Mouse (Mus musculus) G1E-ER4 (cell line): ENCODE measurements around the gene Tapt1. TPM values are rescaled to one million over a fixed set of nuclear protein-coding genes. Genes with fewer than 3 reads are reported as not detected.

Experiments
- GATA1 ChIP-seq: IDR thresholded peaks from one replicate; pipeline ENCODE4 v1.8.0; 2012; ENCODE audit warnings: low read length, inconsistent platforms
- polyA plus RNA-seq: library from polyadenylated mRNA; stranded (reverse); fragments of >175 nt; gene quantifications from 2 replicates; pipeline ENCODE4 v1.2.3, GENCODE M21; 2012

The Tapt1 gene
- 22.0 and 29.8 TPM in 2 replicates for polyA plus RNA-seq

GRCm38 (mm10) chr5:44226521-44227461 lies at the start of gene Tapt1:
Gene Tapt1 (minus strand): TSS chr5:44226626.
- TF ChIP-seq GATA1: no peak

- no peak for TF ChIP-seq GATA1
Measured at GRCm38 (mm10) chr5:44271564-44271963, 45.1 kb upstream of the Tapt1 start.

GRCm38 (mm10) chr5:44261691-44262090 lies 35.3 kb upstream of the Tapt1 start:
- TF ChIP-seq GATA1: no peak

DNA sequence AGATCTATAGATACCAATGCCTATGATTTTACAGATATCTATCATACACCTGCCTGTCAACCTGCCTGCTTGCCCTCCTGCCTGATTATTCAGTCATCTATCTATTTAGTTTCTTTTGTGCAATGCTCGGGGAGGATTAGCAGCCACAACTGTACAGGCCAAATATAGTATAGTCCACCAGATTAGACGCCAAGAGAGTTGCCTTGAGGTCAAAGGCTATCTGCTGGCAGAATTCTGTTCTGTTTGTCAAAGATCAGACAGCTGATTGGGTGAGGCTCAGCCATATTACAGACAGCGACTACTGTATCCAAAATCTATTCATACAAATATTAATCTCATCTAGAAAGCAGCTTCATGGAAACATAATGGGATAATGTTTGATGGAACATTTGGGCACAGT lies 34.7 kb upstream of the Tapt1 start:
- no peak for TF ChIP-seq GATA1

- no peak for TF ChIP-seq GATA1
Measured at GRCm38 (mm10) chr5:44259678-44260077, 33.3 kb upstream of the Tapt1 start.

GRCm38 (mm10) chr5:44258163-44258562 lies 31.7 kb upstream of the Tapt1 start:
- no peak for TF ChIP-seq GATA1

GRCm38 (mm10) chr5:44257401-44257800 lies 31.0 kb upstream of the Tapt1 start:
- no peak for TF ChIP-seq GATA1

DNA sequence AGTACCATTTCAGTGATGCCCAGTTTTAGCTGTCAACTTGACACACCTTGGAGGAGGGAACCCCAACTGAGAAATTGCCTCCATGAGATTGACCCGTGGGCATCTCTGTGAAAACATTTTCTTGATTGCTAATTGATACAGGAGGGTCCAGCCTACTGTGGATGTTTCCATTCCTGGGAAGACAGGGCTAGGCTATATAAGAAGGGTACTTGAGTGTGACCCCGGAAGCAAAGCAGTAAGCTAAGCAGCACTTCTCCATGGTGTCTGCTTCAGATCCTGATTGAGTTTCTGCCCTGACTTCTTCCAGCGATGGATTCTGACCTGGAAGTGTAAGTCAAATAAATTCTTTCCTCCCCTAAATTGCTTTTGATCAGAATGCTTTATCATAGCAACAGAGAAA lies 30.1 kb upstream of the Tapt1 start:
- no peak for TF ChIP-seq GATA1

- TF ChIP-seq GATA1: no peak
Measured at GRCm38 (mm10) chr5:44255756-44256398, 29.5 kb upstream of the Tapt1 start.

DNA sequence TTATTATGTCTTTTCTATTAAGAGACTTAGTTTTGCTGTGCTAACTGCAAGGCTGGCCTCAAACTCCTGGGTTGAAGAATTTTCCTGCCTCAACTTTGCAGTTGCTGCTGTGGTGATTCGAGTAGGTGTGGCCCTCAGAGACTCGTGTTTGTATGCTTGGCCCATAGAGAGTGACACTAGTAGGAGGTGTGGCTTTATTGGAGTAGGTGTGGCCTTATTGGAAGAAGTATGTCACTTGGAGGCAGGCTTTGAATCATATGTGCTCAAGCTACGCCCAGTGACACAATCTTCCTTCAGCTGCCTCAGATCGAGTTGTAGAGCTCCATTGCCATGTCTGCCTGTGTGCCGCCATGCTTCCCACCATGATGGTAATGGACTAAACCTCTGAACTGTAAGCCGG lies 27.0 kb upstream of the Tapt1 start:
- no peak for TF ChIP-seq GATA1

DNA sequence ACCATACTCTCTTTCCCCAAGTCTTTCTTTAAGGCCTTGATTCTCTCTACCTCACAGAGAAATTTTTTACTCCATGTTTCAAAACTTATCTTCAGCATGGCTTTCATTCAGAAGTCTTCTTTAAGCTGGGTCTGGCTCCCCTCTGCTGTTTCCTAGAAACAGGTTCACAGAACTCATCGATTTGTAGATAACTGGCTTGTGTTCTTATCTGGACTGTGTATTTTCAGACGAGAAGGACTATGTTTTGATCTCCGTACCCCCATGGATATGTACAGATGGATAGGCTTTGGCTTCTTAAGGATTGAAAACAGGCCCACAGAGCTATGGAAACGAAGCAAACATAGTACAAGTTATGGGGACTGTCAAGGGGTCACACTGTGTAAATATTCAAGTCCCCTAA lies 26.0 kb upstream of the Tapt1 start:
- TF ChIP-seq GATA1: no peak

GRCm38 (mm10) chr5:44250211-44250955 lies 24.0 kb upstream of the Tapt1 start:
- no peak for TF ChIP-seq GATA1

DNA sequence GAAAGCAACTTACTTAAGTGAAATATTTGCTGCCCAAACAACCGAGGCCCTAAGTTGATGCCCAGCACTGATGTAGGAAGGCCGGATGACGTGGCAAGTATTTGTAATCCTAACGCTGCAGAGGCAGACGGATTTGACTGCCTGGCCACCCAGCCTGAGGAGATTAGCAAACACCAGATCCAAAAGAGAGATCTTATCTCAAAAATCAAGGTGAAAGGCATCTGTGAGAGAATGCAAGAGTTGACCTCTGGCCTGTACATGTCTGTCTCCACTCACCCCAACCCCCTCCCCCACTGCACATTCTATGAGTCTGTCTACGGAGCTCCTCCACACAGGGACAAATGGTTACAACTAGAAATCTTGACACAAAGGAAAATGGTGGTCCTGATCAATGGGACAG lies 22.9 kb upstream of the Tapt1 start:
- TF ChIP-seq GATA1: no peak

DNA sequence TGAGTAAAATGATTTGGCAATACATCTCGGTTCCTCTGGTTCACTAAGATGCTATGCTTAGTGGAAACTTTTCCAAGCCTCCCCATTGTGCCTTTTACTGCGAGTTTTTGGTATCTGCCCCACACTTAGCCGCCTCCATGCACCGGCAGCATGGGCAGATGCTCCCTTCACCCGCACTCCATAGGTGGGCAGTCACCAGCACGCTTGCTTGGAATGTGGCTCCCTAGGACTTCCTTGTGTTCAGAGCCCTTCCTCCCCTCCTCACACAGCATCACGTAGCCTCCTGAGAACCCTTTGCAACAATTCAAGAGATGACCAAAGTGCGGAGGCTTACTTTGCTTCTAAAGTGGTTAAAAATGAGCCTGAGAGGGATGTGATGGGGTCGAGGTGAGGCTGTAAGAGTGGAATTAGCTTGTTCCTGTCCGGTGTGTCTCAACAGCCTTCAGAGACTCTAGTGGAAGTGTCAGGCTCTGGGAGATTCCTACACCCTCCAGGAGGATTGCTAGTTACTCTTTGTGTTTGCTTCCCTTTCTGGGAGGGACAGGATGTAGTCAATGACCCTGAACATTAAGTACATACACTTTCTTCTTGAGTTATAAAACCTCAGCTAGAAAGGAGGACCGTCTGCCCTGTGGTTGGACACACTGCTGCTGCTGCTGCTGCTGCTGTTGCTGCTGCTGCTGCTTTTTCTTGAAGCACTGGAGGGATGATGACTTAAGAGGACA lies 20.2 kb upstream of the Tapt1 start:
- TF ChIP-seq GATA1: no peak

GRCm38 (mm10) chr5:44244894-44245423 lies 18.5 kb upstream of the Tapt1 start:
- TF ChIP-seq GATA1: no peak
